Mouse (Mus musculus) sigmoid colon, adult 10 weeks (tissue): Measurements from ENCODE around the gene Olfr20. TPM values are rescaled to one million over a fixed set of nuclear protein-coding genes. Genes with fewer than 3 reads are reported as not detected.

ENCODE experiments used
- polyA plus RNA-seq: library from polyadenylated mRNA; stranded (reverse); fragments of 350-450 nt; fragmentation: Illumina TruSeq; extraction: RNeasy Lipid Tissue Mini Kit (QIAGEN cat#74804); gene quantifications from one replicate; pipeline ENCODE4 v1.2.3, GENCODE M21; 2014; ENCODE audit warnings: low read depth, low replicate concordance

Gene Olfr20
- not detected for polyA plus RNA-seq

GRCm38 (mm10) chr11:73350483-73350882 is at the start of gene Olfr20:
TSS of gene Olfr20 (plus strand) at chr11:73350783.

DNA sequence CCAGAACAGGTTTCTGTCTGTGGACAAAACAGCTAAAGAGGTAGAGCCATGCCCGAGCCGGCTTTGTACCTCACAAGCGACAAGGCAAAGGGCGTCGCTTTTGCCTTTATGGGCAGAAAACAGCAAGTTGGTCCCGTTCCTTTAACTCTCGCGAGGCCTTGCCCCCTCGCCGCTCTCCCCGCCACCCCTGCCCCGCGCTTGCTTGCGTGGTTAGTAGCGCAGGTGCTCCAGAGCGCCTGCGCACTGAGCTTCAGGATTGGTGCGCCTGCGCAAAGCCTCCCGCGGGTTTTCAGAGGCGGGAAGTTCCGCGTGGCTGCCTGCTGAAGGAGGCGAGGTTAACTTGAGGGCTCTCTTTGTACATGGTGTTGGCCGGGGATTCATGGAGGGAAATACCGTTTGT is 21.1 kb upstream of the Olfr20 start, which contains the start of the genes Aspa, Gm49340 and Spata22:
TSS of gene Aspa (minus strand) at position 155 of the 400 bp plus-strand sequence.
TSS of gene Gm49340 (plus strand) at position 300 of the 400 bp plus-strand sequence.
TSS of gene Spata22 (plus strand) at position 300 of the 400 bp plus-strand sequence.

GRCm38 (mm10) chr11:73370946-73371345 is 20.4 kb downstream of the Olfr20 start, which contains the start of gene Olfr376:
TSS of gene Olfr376 (plus strand) at chr11:73371246.

DNA sequence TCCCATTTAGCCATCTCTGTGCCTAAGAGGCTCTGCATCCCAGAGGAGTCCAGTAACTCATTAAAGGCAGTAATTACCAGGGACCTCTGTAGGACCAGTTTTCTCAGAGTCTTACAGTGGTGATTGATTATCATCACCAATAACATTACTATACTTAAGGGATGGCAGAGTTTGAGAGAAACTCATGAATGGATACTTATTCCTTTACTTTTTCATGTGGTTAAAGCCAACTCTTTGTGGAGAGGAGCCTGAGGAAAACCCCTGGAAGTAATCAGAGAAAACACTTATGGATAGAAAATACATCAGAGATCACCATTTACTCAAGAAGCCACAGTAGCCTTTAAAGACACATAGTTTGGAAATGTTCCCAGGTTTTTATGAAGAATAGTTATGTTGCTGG is 48.9 kb downstream of the Olfr20 start, which contains the start of gene Olfr1:
TSS of gene Olfr1 (minus strand) at position 101 of the 400 bp plus-strand sequence.

Other genes starting within 250 kb of the Olfr20 start
- 4.4 TPM for gene Haspin, start 212.5 kb upstream of the Olfr20 start, polyA plus RNA-seq
- gene P2rx5, start 190.4 kb upstream of the Olfr20 start, polyA plus RNA-seq, result not detected
- gene Emc6, start 173.7 kb upstream of the Olfr20 start, polyA plus RNA-seq, result 36.6 TPM
- 82.2 TPM for gene Tax1bp3, start 173.7 kb upstream of the Olfr20 start, polyA plus RNA-seq
- 18.5 TPM for gene Ctns, start 151.7 kb upstream of the Olfr20 start, polyA plus RNA-seq
- 6.1 TPM for gene Shpk, start 151.3 kb upstream of the Olfr20 start, polyA plus RNA-seq
- gene Trpv1, start 116.5 kb upstream of the Olfr20 start, polyA plus RNA-seq, result 0.66 TPM
- 40.7 TPM for gene Trpv3, start 83.4 kb upstream of the Olfr20 start, polyA plus RNA-seq
- gene Aspa, start 21.2 kb upstream of the Olfr20 start, polyA plus RNA-seq, result 32.5 TPM
- gene Gm49340, start 21.0 kb upstream of the Olfr20 start, polyA plus RNA-seq, result not detected
- gene Spata22, start 21.0 kb upstream of the Olfr20 start, polyA plus RNA-seq, result 3.1 TPM
- gene Olfr376, start 20.5 kb downstream of the Olfr20 start, polyA plus RNA-seq, result not detected
- not detected for gene Olfr1, start 48.8 kb downstream of the Olfr20 start, polyA plus RNA-seq
- not detected for gene Olfr378, start 77.7 kb downstream of the Olfr20 start, polyA plus RNA-seq
- not detected for gene Olfr380, start 106.7 kb downstream of the Olfr20 start, polyA plus RNA-seq
- gene Olfr381, start 140.8 kb downstream of the Olfr20 start, polyA plus RNA-seq, result not detected
- not detected for gene Olfr382, start 166.4 kb downstream of the Olfr20 start, polyA plus RNA-seq
- gene Olfr385, start 242.2 kb downstream of the Olfr20 start, polyA plus RNA-seq, result not detected
- gene Olfr384, start 247.8 kb downstream of the Olfr20 start, polyA plus RNA-seq, result not detected